Mouse (Mus musculus): ENCODE measurements at regions not wholly inside any gene's neighbourhood (a gene's known extent, or its start where the extent isn't known, plus 50 kb on each side); places are given as distances from the start of the nearest gene placed in this dataset.

DNA sequence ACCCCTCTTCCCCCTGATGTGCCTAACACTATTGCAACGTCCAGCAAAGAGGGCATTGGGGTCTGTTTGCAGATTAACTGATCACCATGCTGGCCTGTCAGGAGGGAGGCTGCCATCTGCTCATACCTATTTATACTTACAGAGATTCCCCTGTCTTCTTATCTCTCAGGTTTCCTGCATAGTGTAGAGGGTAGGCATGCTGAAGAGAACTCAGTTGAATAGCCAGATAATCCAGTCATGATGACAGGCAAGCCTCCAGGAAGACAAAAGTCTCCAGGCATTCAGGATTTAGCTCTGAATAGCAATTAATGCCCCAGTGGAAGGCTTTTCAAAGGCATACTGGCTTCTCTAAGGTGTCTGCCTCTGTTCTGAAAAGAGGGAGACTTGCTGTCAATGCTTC, 505.1 kb downstream of the Tmem132b start:
- TF ChIP-seq CTCF (IDR thresholded peaks at IDR 0.05; ENCODE audit: borderline replicate concordance, insufficient read depth, low read length) (no peak), POLR2A (IDR thresholded peaks at IDR 0.05; ENCODE audit: low read depth, low read length) (no peak)
